Mouse (Mus musculus): ENCODE results near the gene Pcyt2.

GRCm38 (mm10) chr11:120579316-120580107, 38.2 kb downstream of the Pcyt2 start:
- TF ChIP-seq CTCF (IDR thresholded peaks at IDR 0.05 in 2 of 3, conservative IDR thresholded peaks at IDR 0.05 in 1 of 3; ENCODE audit: control insufficient read depth in 1 of 3, insufficient read depth in 1 of 3, low read depth in 2 of 3, low read length in 3 of 3, poor library complexity in 1 of 3, severe bottlenecking in 1 of 3) (peak; percentile 82 to 97 (median 87)), POLR2AphosphoS2 (IDR thresholded peaks at IDR 0.05; ENCODE audit: low read length) (no peak), HCFC1 (IDR thresholded peaks at IDR 0.05; ENCODE audit: low read depth, low read length) (no peak), RCOR1 (IDR thresholded peaks at IDR 0.05; ENCODE audit: low read depth, low read length) (no peak), ELF1 (IDR thresholded peaks at IDR 0.05; ENCODE audit: low read depth, low read length) (0 out of 2 replicates have a peak, but pooled peaks have one; percentile 4), TAL1 (IDR thresholded peaks at IDR 0.05; ENCODE audit: low read length) (no peak), POLR2AphosphoS5 (IDR thresholded peaks at IDR 0.05; ENCODE audit: borderline replicate concordance, low read depth, low read length) (no peak), TCF12 (IDR thresholded peaks at IDR 0.05; ENCODE audit: low read depth, low read length) (no peak)

Data from MEL (cell line).